Mouse (Mus musculus) heart, adult 2 months (tissue): ENCODE measurements at regions not wholly inside any gene's neighbourhood (a gene's known extent, or its start where the extent isn't known, plus 50 kb on each side); places are given as distances from the start of the nearest gene placed in this dataset.

Source experiments
- CTCF ChIP-seq: fragments of 200-600 bp; IDR thresholded peaks from 2 replicates; pipeline ENCODE4 v1.8.1; 2022; ENCODE audit warnings: antibody characterized with exemption, mild to moderate bottlenecking, moderate library complexity
- EP300 ChIP-seq: fragments of 200-500 bp; IDR thresholded peaks from 2 replicates; pipeline ENCODE4 v1.6.1; 2011; ENCODE audit warnings: low read depth, low read length, control low read depth; ENCODE audit not compliant: insufficient read depth

DNA sequence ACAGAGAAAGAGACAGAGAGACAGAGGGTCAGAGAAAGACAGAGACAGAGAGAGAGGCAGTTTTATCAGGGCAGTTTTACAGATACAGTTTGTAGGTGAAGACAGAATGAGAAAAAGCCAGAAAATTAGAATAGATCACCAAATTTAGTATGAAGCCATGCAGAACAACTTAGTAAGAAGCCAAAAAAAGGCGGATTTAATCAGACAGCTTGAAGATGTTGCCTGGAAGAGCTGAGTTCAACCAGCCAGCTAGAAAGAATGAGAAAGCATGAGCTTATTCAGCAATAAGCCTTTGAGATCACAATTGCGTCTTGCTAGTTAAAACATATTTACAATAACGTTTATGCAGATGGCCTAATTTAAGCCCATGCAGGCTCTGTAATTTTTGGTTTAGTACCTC lies 1376.0 kb downstream of the Stim2 start:
- no peak for TF ChIP-seq CTCF
- no peak for TF ChIP-seq EP300
